Mouse (Mus musculus) intestine, embryonic 14.5 days (tissue): ENCODE measurements at regions not wholly inside any gene's neighbourhood (a gene's known extent, or its start where the extent isn't known, plus 50 kb on each side); places are given as distances from the start of the nearest gene placed in this dataset.

Experiments
- ATAC-seq: fragments of 200-750 bp; cut with Nextera tagmentation; replicated peaks from 2 replicates; pipeline ENCODE4 v1.8.0; 2017; ENCODE audit warnings: low read depth, moderate number of reproducible peaks, moderate TSS enrichment, moderate library complexity; ENCODE audit not compliant: low FRiP score, low TSS enrichment
- DNase-seq: peaks from one replicate; pipeline ENCODE4 v3.0.0-alpha.2; 2018; ENCODE audit warnings: low spot score
- H3K27ac ChIP-seq: fragments of 300-500 bp; sonication (generic); 2 replicates; pipeline ENCODE4 v1.5.1; 2014; ENCODE audit warnings: low read depth, mild to moderate bottlenecking, control low read depth
- H3K27me3 ChIP-seq: fragments of 300-500 bp; sonication (generic); replicated peaks from 2 replicates; pipeline ENCODE4 v1.6.1; 2014; ENCODE audit warnings: low read length, control low read depth; ENCODE audit not compliant: control insufficient read depth, insufficient read depth
- H3K36me3 ChIP-seq: fragments of 300-500 bp; sonication (generic); 2 replicates; pipeline ENCODE4 v1.6.1; 2014; ENCODE audit warnings: low read length, control low read depth; ENCODE audit not compliant: control insufficient read depth, insufficient read depth
- H3K4me1 ChIP-seq: fragments of 300-500 bp; sonication (generic); replicated peaks from 2 replicates; pipeline ENCODE4 v1.6.1; 2014; ENCODE audit warnings: low read length, control low read depth, mixed read lengths; ENCODE audit not compliant: control insufficient read depth, insufficient read depth
- H3K4me2 ChIP-seq: fragments of 300-500 bp; sonication (generic); 2 replicates; pipeline ENCODE4 v1.6.1; 2014; ENCODE audit warnings: low read length
- H3K4me3 ChIP-seq: fragments of 300-500 bp; sonication (generic); 2 replicates; pipeline ENCODE4 v1.5.1; 2014; ENCODE audit warnings: low read depth, low read length, control low read depth, mixed read lengths
- H3K9ac ChIP-seq: fragments of 300-500 bp; sonication (generic); 2 replicates; pipeline ENCODE4 v1.6.1; 2014; ENCODE audit warnings: mild to moderate bottlenecking, low read length
- H3K9me3 ChIP-seq: fragments of 300-500 bp; sonication (generic); 2 replicates; pipeline ENCODE4 v1.6.1; 2016; ENCODE audit warnings: low read length, control low read depth; ENCODE audit not compliant: control insufficient read depth
- WGBS: fragments of 180-500 bp; shearing (Covaris S2); extraction: QIAGEN DNeasy Blood & Tissue Kit; methylation state at CpG from one replicate; pipeline ENCODE4 v1.1.7; 2014; 5-methylcytosine and 5-hydroxymethylcytosine counted together

- Histone ChIP-seq H3K27me3 (no peaks in the 10 kb centered on the region), H3K27ac (no peak overlapping the region), H3K9ac (no peak overlapping the region), H3K36me3 (no peaks in the 10 kb centered on the region), H3K4me1 (no peaks in the 10 kb centered on the region), H3K9me3 (no peaks in the 10 kb centered on the region), H3K4me2 (no peak overlapping the region), H3K4me3 (no peak overlapping the region)
- DNase-seq (no peak), ATAC-seq (no peak)
- WGBS: 88% methylated on average over 5 of the region's 5 CpGs
Measured at GRCm38 (mm10) chr17:52064618-52065017, 231.5 kb upstream of the Satb1 start.

GRCm38 (mm10) chr17:52063121-52063520, 230.0 kb upstream of the Satb1 start:
- H3K9ac ChIP-seq: no peak overlapping the region
- no peaks in the 10 kb centered on the region for H3K27me3 ChIP-seq
- 63% methylated on average over 4 of the region's 4 CpGs for WGBS
- no peak overlapping the region for H3K27ac ChIP-seq
- H3K4me2 ChIP-seq: no peak overlapping the region
- no peak for ATAC-seq
- no peak overlapping the region for H3K4me3 ChIP-seq
- H3K4me1 ChIP-seq: no peaks in the 10 kb centered on the region
- no peaks in the 10 kb centered on the region for H3K9me3 ChIP-seq
- no peak for DNase-seq
- no peaks in the 10 kb centered on the region for H3K36me3 ChIP-seq

GRCm38 (mm10) chr17:52062096-52062665, 229.1 kb upstream of the Satb1 start:
- H3K4me2 ChIP-seq: no peak overlapping the region
- H3K4me3 ChIP-seq: no peak overlapping the region
- ATAC-seq (no peak), DNase-seq (no peak)
- no peaks in the 10 kb centered on the region for H3K4me1 ChIP-seq
- WGBS: 47% methylated on average over 11 of the region's 11 CpGs
- no peak overlapping the region for H3K9ac ChIP-seq
- H3K36me3 ChIP-seq: no peaks in the 10 kb centered on the region
- H3K27me3 ChIP-seq: no peaks in the 10 kb centered on the region
- H3K9me3 ChIP-seq: no peaks in the 10 kb centered on the region
- H3K27ac ChIP-seq: no peak overlapping the region

- no peak overlapping the region for H3K4me2 ChIP-seq
- H3K27me3 ChIP-seq: no peaks in the 10 kb centered on the region
- no peaks in the 10 kb centered on the region for H3K9me3 ChIP-seq
- DNase-seq (no peak), ATAC-seq (no peak)
- H3K9ac ChIP-seq: no peak overlapping the region
- no peaks in the 10 kb centered on the region for H3K36me3 ChIP-seq
- no peak overlapping the region for H3K4me3 ChIP-seq
- no peaks in the 10 kb centered on the region for H3K4me1 ChIP-seq
- H3K27ac ChIP-seq: no peak overlapping the region
- WGBS: 94% methylated on average over 4 of the region's 4 CpGs
Measured at GRCm38 (mm10) chr17:52036479-52036878, 203.4 kb upstream of the Satb1 start.

GRCm38 (mm10) chr17:52031079-52031478, 198.0 kb upstream of the Satb1 start:
- no peak for ATAC-seq

GRCm38 (mm10) chr17:51986920-51987319, 153.8 kb upstream of the Satb1 start:
- Histone ChIP-seq H3K36me3 (no peaks in the 10 kb centered on the region), H3K27ac (no peak overlapping the region), H3K4me1 (no peaks in the 10 kb centered on the region), H3K9me3 (no peaks in the 10 kb centered on the region), H3K4me3 (no peak overlapping the region), H3K4me2 (no peak overlapping the region), H3K27me3 (no peaks in the 10 kb centered on the region), H3K9ac (no peak overlapping the region)
- no peak for DNase-seq
- WGBS: 63% methylated on average over 8 of the region's 8 CpGs
- ATAC-seq: no peak

More at GRCm38 (mm10) chr17:52031079-52031478, 198.0 kb upstream of the Satb1 start:
- Histone ChIP-seq H3K36me3 (no peaks in the 10 kb centered on the region), H3K4me2 (no peak overlapping the region), H3K27me3 (no peaks in the 10 kb centered on the region), H3K27ac (no peak overlapping the region), H3K9ac (no peak overlapping the region), H3K4me3 (no peak overlapping the region), H3K4me1 (no peaks in the 10 kb centered on the region), H3K9me3 (no peaks in the 10 kb centered on the region)
- DNase-seq: no peak
- 90% methylated on average over 8 of the region's 8 CpGs for WGBS

GRCm38 (mm10) chr17:51986212-51986611, 153.1 kb upstream of the Satb1 start:
- no peak overlapping the region for H3K27ac ChIP-seq
- no peaks in the 10 kb centered on the region for H3K9me3 ChIP-seq
- H3K4me2 ChIP-seq: no peak overlapping the region
- H3K4me1 ChIP-seq: no peaks in the 10 kb centered on the region
- no peaks in the 10 kb centered on the region for H3K27me3 ChIP-seq
- WGBS: 59% methylated on average over 14 of the region's 14 CpGs
- H3K9ac ChIP-seq: no peak overlapping the region
- H3K36me3 ChIP-seq: no peaks in the 10 kb centered on the region
- ATAC-seq: no peak
- H3K4me3 ChIP-seq: no peak overlapping the region
- DNase-seq: no peak

- no peak for ATAC-seq
- H3K36me3 ChIP-seq: no peaks in the 10 kb centered on the region
- 83% methylated on average over 2 of the region's 2 CpGs for WGBS
- no peak overlapping the region for H3K4me3 ChIP-seq
- no peaks in the 10 kb centered on the region for H3K27me3 ChIP-seq
- DNase-seq: no peak
- no peaks in the 10 kb centered on the region for H3K9me3 ChIP-seq
- no peak overlapping the region for H3K4me2 ChIP-seq
- H3K9ac ChIP-seq: no peak overlapping the region
- H3K27ac ChIP-seq: no peak overlapping the region
- no peaks in the 10 kb centered on the region for H3K4me1 ChIP-seq
Measured at GRCm38 (mm10) chr17:51979126-51979525, 146.0 kb upstream of the Satb1 start.

GRCm38 (mm10) chr17:51971444-51971843, 138.4 kb upstream of the Satb1 start:
- ATAC-seq: no peak
- Histone ChIP-seq H3K4me3 (no peak overlapping the region), H3K9me3 (no peaks in the 10 kb centered on the region), H3K4me2 (no peak overlapping the region), H3K27me3 (no peaks in the 10 kb centered on the region), H3K9ac (no peak overlapping the region), H3K27ac (no peak overlapping the region), H3K36me3 (no peaks in the 10 kb centered on the region), H3K4me1 (no peaks in the 10 kb centered on the region)
- no peak for DNase-seq
- 54% methylated on average over 3 of the region's 3 CpGs for WGBS
